Comparison of ENCODE assay signal across 9 mouse cellular contexts in the genomic region with DNA sequence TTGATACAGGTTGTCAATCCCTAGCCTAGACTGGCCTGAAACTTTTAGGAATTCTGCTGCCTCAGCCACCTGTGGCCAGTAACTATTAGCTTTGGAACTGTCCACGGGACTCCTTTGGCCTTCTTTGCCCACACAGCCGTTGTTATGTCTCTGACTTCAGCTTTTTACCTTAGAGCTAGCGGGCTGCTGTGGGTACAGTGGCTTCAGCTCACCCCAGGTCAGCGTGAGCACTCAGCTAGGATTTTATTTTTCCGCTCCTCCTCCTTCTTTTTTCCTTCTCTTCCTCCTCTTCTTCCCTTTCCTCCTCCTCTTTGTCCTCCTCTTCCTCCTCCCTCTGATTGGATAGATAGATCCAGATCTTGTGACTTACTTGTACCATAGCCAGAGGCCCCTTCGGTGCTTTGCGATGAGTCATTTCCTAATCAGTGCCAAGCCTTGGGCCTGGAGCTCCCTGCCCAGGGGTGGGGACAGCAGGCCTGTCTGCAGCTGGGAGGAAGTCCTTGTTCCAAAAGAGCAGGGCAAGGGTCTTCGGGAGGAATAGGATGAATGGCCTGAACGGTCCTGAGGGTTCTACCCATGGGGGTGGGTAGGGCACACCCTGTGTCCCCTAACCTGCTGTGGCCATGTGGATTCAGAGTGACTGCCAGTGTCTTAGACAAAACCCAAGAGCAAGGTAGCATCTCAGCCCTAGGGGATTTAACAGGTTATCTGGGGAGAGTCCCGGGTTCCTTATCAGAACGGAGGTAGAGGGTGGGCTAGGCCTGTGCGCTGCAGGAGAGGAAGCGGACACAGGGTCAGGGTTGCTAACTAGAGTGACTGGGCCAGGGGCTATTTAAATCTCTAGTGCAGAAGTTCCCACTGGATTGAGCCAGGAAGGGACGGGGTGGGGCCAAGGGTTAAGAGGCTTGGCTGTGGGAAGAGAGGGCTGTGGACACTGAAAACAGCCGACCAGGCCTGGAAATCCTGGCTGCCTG. TPM values are rescaled to one million over a fixed set of nuclear protein-coding genes. Genes with fewer than 3 reads are reported as not detected.
A peak's percentile ranks its signal among the peaks of the same experiment; 100 is the strongest.
DNase-seq lines count a peak whose midpoint lies in the region; ATAC-seq and TF ChIP-seq lines count a peak whose summit lies in the region.
"Had no signal": no experiment of that assay in that cellular context is flagged by ENCODE, and none has a peak within 500 bp of the region (broad histone marks: within the 10 kb centered on the region; RNA-seq: fewer than 3 reads in every experiment).

No protein-coding gene starts in this region.

- H3K4me1 ChIP-seq in neural tube, embryonic 13.5 days (replicated peaks) = peaks cover 14% of the 10 kb centered on the region
- peaks cover 52% of the 10 kb centered on the region for H3K4me1 ChIP-seq in embryonic facial prominence, embryonic 13.5 days
- no peaks in the 10 kb centered on the region for H3K4me1 ChIP-seq in spleen, adult 2 months (ENCODE audit: control insufficient read depth, insufficient read depth, insufficient read length)

- WGBS in neural tube, embryonic 13.5 days = 74% methylated on average over 15 of the region's 15 CpGs
- 46% methylated on average over 15 of the region's 15 CpGs for WGBS in embryonic facial prominence, embryonic 13.5 days
- WGBS in spleen, adult 2 months = 69% methylated on average over 15 of the region's 15 CpGs

- no peaks in the 10 kb centered on the region for H3K36me3 ChIP-seq in neural tube, embryonic 13.5 days
- H3K36me3 ChIP-seq in embryonic facial prominence, embryonic 13.5 days = peaks cover 3% of the 10 kb centered on the region; the same call in 1 of the 2 replicates
- H3K36me3 ChIP-seq in spleen, adult 2 months (ENCODE audit: control insufficient read depth, insufficient read depth, low read length) = no peaks in the 10 kb centered on the region
- H3K36me3 ChIP-seq: neural tube, embryonic 12.5 days had no signal

- no peak for TF ChIP-seq POLR2A in spleen, adult 2 months (IDR thresholded peaks at IDR 0.05; ENCODE audit: low read depth, low read length)

- peak; percentile 34; the same call in 1 of the 2 replicates for ATAC-seq in neural tube, embryonic 13.5 days (ENCODE audit: low read depth)
- peak; percentile 38; the same call in 1 of the 2 replicates for ATAC-seq in embryonic facial prominence, embryonic 13.5 days (ENCODE audit: insufficient number of reproducible peaks, insufficient read depth, low FRiP score, low TSS enrichment, low read depth)

- no peak for TF ChIP-seq CTCF in spleen, adult 2 months (IDR thresholded peaks at IDR 0.05; ENCODE audit: extremely low read depth, insufficient read depth, insufficient read length, insufficient replicate concordance)

- H3K4me2 ChIP-seq in neural tube, embryonic 13.5 days = no peak overlapping the region
- no peak overlapping the region for H3K4me2 ChIP-seq in embryonic facial prominence, embryonic 13.5 days
- H3K4me2 ChIP-seq: neural tube, embryonic 12.5 days had no signal

- H3K9me3 ChIP-seq in neural tube, embryonic 13.5 days = no peaks in the 10 kb centered on the region
- H3K9me3 ChIP-seq in embryonic facial prominence, embryonic 13.5 days = no peaks in the 10 kb centered on the region; the same call in 1 of the 2 replicates
- H3K9me3 ChIP-seq: neural tube, embryonic 12.5 days had no signal

- no peaks in the 10 kb centered on the region for H3K27me3 ChIP-seq in neural tube, embryonic 13.5 days
- no peaks in the 10 kb centered on the region for H3K27me3 ChIP-seq in embryonic facial prominence, embryonic 13.5 days
- no peaks in the 10 kb centered on the region for H3K27me3 ChIP-seq in spleen, adult 2 months (ENCODE audit: control insufficient read depth, insufficient read depth, low read length)
- H3K27me3 ChIP-seq: neural tube, embryonic 12.5 days had no signal

- H3K9ac ChIP-seq in neural tube, embryonic 13.5 days = no peak overlapping the region
- no peak overlapping the region for H3K9ac ChIP-seq in embryonic facial prominence, embryonic 13.5 days
- H3K9ac ChIP-seq: neural tube, embryonic 12.5 days had no signal

- intact Hi-C loops in heart, postnatal 14 days (cut with DNase I) = loop anchor here (2.0 to 5.0 kb wide), 2 partner anchors 56 to 72 kb away; no protein-coding TSS in a partner anchor

- DNase-seq in neural tube, embryonic 10.5 days (ENCODE audit: extremely low spot score, low spot score) = no peak
- DNase-seq in heart, postnatal 14 days = peak; percentile 78 to 80
- peak; percentile 27 for DNase-seq in liver
- DNase-seq in spleen, adult 2 months (ENCODE audit: low read depth in 1 of 2, low spot score in 2 of 2) = peak in 1 of 2 experiments; percentile 8
- DNase-seq in frontal cortex, postnatal 25 days (ENCODE audit: low spot score in 2 of 2) = no peak
- no peak for DNase-seq in right cerebral cortex, postnatal 4 days

- no peak overlapping the region; the same call in 1 of the 2 replicates for H3K27ac ChIP-seq in neural tube, embryonic 13.5 days (replicated peaks)
- peak overlapping the region; percentile 28; the same call in 1 of the 2 replicates for H3K27ac ChIP-seq in embryonic facial prominence, embryonic 13.5 days
- H3K27ac ChIP-seq in spleen, adult 2 months (ENCODE audit: insufficient read depth, low read length) = peak overlapping the region; percentile 25; the same call in 1 of the 2 replicates
- H3K27ac ChIP-seq: neural tube, embryonic 12.5 days had no signal

- H3K4me3 ChIP-seq in neural tube, embryonic 13.5 days = no peak overlapping the region
- no peak overlapping the region for H3K4me3 ChIP-seq in embryonic facial prominence, embryonic 13.5 days
- no peak overlapping the region for H3K4me3 ChIP-seq in spleen, adult 2 months (ENCODE audit: extremely low read depth, insufficient read depth, insufficient read length)
- H3K4me3 ChIP-seq: neural tube, embryonic 12.5 days had no signal

RNA-seq across cellular contexts. Expression of a gene that starts 58.5 kb away (rescaled TPM):
- 9.8 and 10.0 TPM in 2 replicates for polyA plus RNA-seq in neural tube, embryonic 13.5 days (2015; fragmentation: Nextera tagmentation; extraction: Ambion mirVana)
- 39.4 and 42.6 TPM in 2 replicates for polyA plus RNA-seq in embryonic facial prominence, embryonic 13.5 days (2015; fragmentation: Nextera tagmentation; extraction: Ambion mirVana)
- 10 to 100 TPM; 31.9 to 37.8 TPM for total RNA-seq in heart, postnatal 14 days (2021)
- polyA plus RNA-seq in spleen, adult 2 months (2012; rRNA removed) = 5.5 and 5.6 TPM in 2 replicates

Comparison
In these comparisons a context has a peak if more than half of its experiments do, and no peak if none do; other contexts are left out.
1. DNase-seq: peak in heart, postnatal 14 days (2 of 2) and liver (single experiment); none in neural tube, embryonic 10.5 days (single experiment), frontal cortex, postnatal 25 days (0 of 2) and right cerebral cortex, postnatal 4 days (single experiment).